Mouse (Mus musculus): ENCODE results near the gene Ttk. TPM values are rescaled to one million over a fixed set of nuclear protein-coding genes. Genes with fewer than 3 reads are reported as not detected.

The Ttk gene
- polyA plus RNA-seq, 1 experiment from 2014 or later: 5.0 TPM

- H3K36me3 ChIP-seq (ENCODE audit: control insufficient read depth, insufficient read depth): no peaks in the 10 kb centered on the region
- H3K9ac ChIP-seq (ENCODE audit: low read depth, low read length): no peak overlapping the region
- 73% methylated on average over 5 of the region's 5 CpGs for whole genome bisulfite sequencing
- H3K27me3 ChIP-seq (replicated peaks; ENCODE audit: control insufficient read depth, insufficient read depth, low read length): no peaks in the 10 kb centered on the region
- no peaks in the 10 kb centered on the region for H3K4me1 ChIP-seq (replicated peaks; ENCODE audit: control insufficient read depth, insufficient read depth, low read length)
- ATAC-seq: no peak
- TF ChIP-seq CTCF (IDR thresholded peaks at IDR 0.05; ENCODE audit: low read depth): no peak
- H3K4me2 ChIP-seq (replicated peaks; ENCODE audit: low read depth): no peak overlapping the region
- H3K27ac ChIP-seq (ENCODE audit: low read depth, low read length): no peak overlapping the region
- no peaks in the 10 kb centered on the region for H3K9me3 ChIP-seq (ENCODE audit: control insufficient read depth)
- H3K4me3 ChIP-seq (ENCODE audit: low read depth, low read length): no peak overlapping the region
These were observed 53.7 kb downstream of the Ttk start for GRCm38 (mm10) chr9:83888214-83888613.

GRCm38 (mm10) chr9:83893073-83893472 lies 58.6 kb downstream of the Ttk start:
- no peak for TF ChIP-seq CTCF (IDR thresholded peaks at IDR 0.05; ENCODE audit: low read depth)
- Histone ChIP-seq H3K4me3 (ENCODE audit: low read depth, low read length) (no peak overlapping the region), H3K9me3 (ENCODE audit: control insufficient read depth) (no peaks in the 10 kb centered on the region), H3K27ac (ENCODE audit: low read depth, low read length) (no peak overlapping the region), H3K4me1 (replicated peaks; ENCODE audit: control insufficient read depth, insufficient read depth, low read length) (no peaks in the 10 kb centered on the region), H3K27me3 (replicated peaks; ENCODE audit: control insufficient read depth, insufficient read depth, low read length) (no peaks in the 10 kb centered on the region), H3K9ac (ENCODE audit: low read depth, low read length) (no peak overlapping the region), H3K36me3 (ENCODE audit: control insufficient read depth, insufficient read depth) (no peaks in the 10 kb centered on the region), H3K4me2 (replicated peaks; ENCODE audit: low read depth) (no peak overlapping the region)
- no peak for ATAC-seq
- 63% methylated on average over 8 of the region's 8 CpGs for WGBS

- Histone ChIP-seq H3K4me2 (replicated peaks; ENCODE audit: low read depth) (no peak overlapping the region), H3K9me3 (ENCODE audit: control insufficient read depth) (no peaks in the 10 kb centered on the region), H3K27me3 (replicated peaks; ENCODE audit: control insufficient read depth, insufficient read depth, low read length) (no peaks in the 10 kb centered on the region), H3K4me1 (replicated peaks; ENCODE audit: control insufficient read depth, insufficient read depth, low read length) (no peaks in the 10 kb centered on the region), H3K27ac (ENCODE audit: low read depth, low read length) (no peak overlapping the region), H3K36me3 (ENCODE audit: control insufficient read depth, insufficient read depth) (no peaks in the 10 kb centered on the region), H3K9ac (ENCODE audit: low read depth, low read length) (no peak overlapping the region), H3K4me3 (ENCODE audit: low read depth, low read length) (no peak overlapping the region)
- 81% methylated on average over 4 of the region's 4 CpGs for WGBS
- no peak for TF ChIP-seq CTCF (IDR thresholded peaks at IDR 0.05; ENCODE audit: low read depth)
- ATAC-seq: 0 out of 2 replicates have a peak, but pooled peaks have one; percentile 10
These were observed 59.4 kb downstream of the Ttk start for GRCm38 (mm10) chr9:83893767-83894330.

- Histone ChIP-seq H3K27ac (ENCODE audit: low read depth, low read length) (no peak overlapping the region), H3K4me1 (replicated peaks; ENCODE audit: control insufficient read depth, insufficient read depth, low read length) (no peaks in the 10 kb centered on the region), H3K4me3 (ENCODE audit: low read depth, low read length) (no peak overlapping the region), H3K36me3 (ENCODE audit: control insufficient read depth, insufficient read depth) (no peaks in the 10 kb centered on the region), H3K27me3 (replicated peaks; ENCODE audit: control insufficient read depth, insufficient read depth, low read length) (no peaks in the 10 kb centered on the region), H3K9me3 (ENCODE audit: control insufficient read depth) (no peaks in the 10 kb centered on the region), H3K9ac (ENCODE audit: low read depth, low read length) (no peak overlapping the region), H3K4me2 (replicated peaks; ENCODE audit: low read depth) (no peak overlapping the region)
- TF ChIP-seq CTCF (IDR thresholded peaks at IDR 0.05; ENCODE audit: low read depth): no peak
- 78% methylated on average over 2 of the region's 2 CpGs for WGBS
- ATAC-seq: no peak
These were observed 67.6 kb downstream of the Ttk start for GRCm38 (mm10) chr9:83902086-83902485.

GRCm38 (mm10) chr9:83905820-83906219 lies 71.3 kb downstream of the Ttk start:
- no peak overlapping the region for H3K4me3 ChIP-seq (ENCODE audit: low read depth, low read length)
- no peaks in the 10 kb centered on the region for H3K4me1 ChIP-seq (replicated peaks; ENCODE audit: control insufficient read depth, insufficient read depth, low read length)
- WGBS: 61% methylated on average over 4 of the region's 4 CpGs
- H3K4me2 ChIP-seq (replicated peaks; ENCODE audit: low read depth): no peak overlapping the region
- H3K9ac ChIP-seq (ENCODE audit: low read depth, low read length): no peak overlapping the region
- no peaks in the 10 kb centered on the region for H3K9me3 ChIP-seq (ENCODE audit: control insufficient read depth)
- ATAC-seq: no peak
- H3K27me3 ChIP-seq (replicated peaks; ENCODE audit: control insufficient read depth, insufficient read depth, low read length): no peaks in the 10 kb centered on the region
- peak; percentile 33 for TF ChIP-seq CTCF (IDR thresholded peaks at IDR 0.05; ENCODE audit: low read depth)
- no peak overlapping the region for H3K27ac ChIP-seq (ENCODE audit: low read depth, low read length)
- no peaks in the 10 kb centered on the region for H3K36me3 ChIP-seq (ENCODE audit: control insufficient read depth, insufficient read depth)

GRCm38 (mm10) chr9:83907017-83907416 lies 72.5 kb downstream of the Ttk start:
- ATAC-seq: no peak
- no peak overlapping the region for H3K27ac ChIP-seq (ENCODE audit: low read depth, low read length)
- H3K9me3 ChIP-seq (ENCODE audit: control insufficient read depth): no peaks in the 10 kb centered on the region
- no peak for TF ChIP-seq CTCF (IDR thresholded peaks at IDR 0.05; ENCODE audit: low read depth)
- no peaks in the 10 kb centered on the region for H3K27me3 ChIP-seq (replicated peaks; ENCODE audit: control insufficient read depth, insufficient read depth, low read length)
- WGBS: 82% methylated on average over 3 of the region's 3 CpGs
- H3K4me3 ChIP-seq (ENCODE audit: low read depth, low read length): no peak overlapping the region
- H3K9ac ChIP-seq (ENCODE audit: low read depth, low read length): no peak overlapping the region
- H3K4me2 ChIP-seq (replicated peaks; ENCODE audit: low read depth): no peak overlapping the region
- H3K36me3 ChIP-seq (ENCODE audit: control insufficient read depth, insufficient read depth): no peaks in the 10 kb centered on the region
- no peaks in the 10 kb centered on the region for H3K4me1 ChIP-seq (replicated peaks; ENCODE audit: control insufficient read depth, insufficient read depth, low read length)

- Histone ChIP-seq H3K4me3 (ENCODE audit: low read depth, low read length) (no peak overlapping the region), H3K9me3 (ENCODE audit: control insufficient read depth) (no peaks in the 10 kb centered on the region), H3K4me1 (replicated peaks; ENCODE audit: control insufficient read depth, insufficient read depth, low read length) (no peaks in the 10 kb centered on the region), H3K36me3 (ENCODE audit: control insufficient read depth, insufficient read depth) (no peaks in the 10 kb centered on the region), H3K4me2 (replicated peaks; ENCODE audit: low read depth) (no peak overlapping the region), H3K27ac (ENCODE audit: low read depth, low read length) (no peak overlapping the region), H3K9ac (ENCODE audit: low read depth, low read length) (no peak overlapping the region), H3K27me3 (replicated peaks; ENCODE audit: control insufficient read depth, insufficient read depth, low read length) (no peaks in the 10 kb centered on the region)
- 91% methylated on average over 2 of the region's 2 CpGs for WGBS
- ATAC-seq: no peak
- TF ChIP-seq CTCF (IDR thresholded peaks at IDR 0.05; ENCODE audit: low read depth): no peak
These were observed 75.3 kb downstream of the Ttk start for GRCm38 (mm10) chr9:83909836-83910235.

Measured in intestine, postnatal 0 days (tissue).